Mouse (Mus musculus) MEL (cell line): ENCODE results near the gene Vangl1. TPM values are rescaled to one million over a fixed set of nuclear protein-coding genes. Genes with fewer than 3 reads are reported as not detected.

Experiments
- DNase-seq: peaks from one replicate; pipeline ENCODE4 v3.0.0; 2011; ENCODE audit warnings: low read depth, low spot score
- H3K27ac ChIP-seq: 2 replicates; pipeline ENCODE4 v1.5.1; 2012; ENCODE audit warnings: low read depth, mild to moderate bottlenecking, control low read depth, low read length, moderate library complexity; ENCODE audit not compliant: control insufficient read depth
- H3K27me3 ChIP-seq, 2 experiments: fragments of 150-350 bp in 1 of 2; sonication (generic) in 1 of 2; 2 replicates each; pipeline ENCODE4 v1.6.1; 2012; ENCODE audit warnings: low read length in 2 of 2, mild to moderate bottlenecking in 2 of 2, improper control_type of control experiment in 1 of 2, moderate library complexity in 1 of 2; ENCODE audit not compliant: insufficient read depth in 2 of 2, control insufficient read depth in 1 of 2
- H3K36me3 ChIP-seq, 2 experiments: 2 replicates each; pipeline ENCODE4 v1.6.1; 2012 to 2014; ENCODE audit warnings: low read length in 2 of 2, improper control_type of control experiment in 1 of 2, inconsistent platforms in 1 of 2, mild to moderate bottlenecking in 1 of 2; ENCODE audit not compliant: insufficient read depth in 2 of 2, control insufficient read depth in 1 of 2
- H3K4me1 ChIP-seq, 2 experiments: fragments of 150-350 bp in 1 of 2; sonication (generic) in 1 of 2; 2 replicates each; pipeline ENCODE4 v1.6.1; 2012; ENCODE audit warnings: low read length in 2 of 2, improper control_type of control experiment in 1 of 2, mild to moderate bottlenecking in 1 of 2; ENCODE audit not compliant: insufficient read depth in 2 of 2, control insufficient read depth in 1 of 2
- H3K4me3 ChIP-seq, 2 experiments: fragments of 150-350 bp in 1 of 2; sonication (generic) in 1 of 2; 2 replicates each; pipeline ENCODE4 v1.5.1; 2012; ENCODE audit warnings: low read depth in 2 of 2, low read length in 2 of 2, mild to moderate bottlenecking in 2 of 2, moderate library complexity in 2 of 2, control low read depth in 1 of 2, improper control_type of control experiment in 1 of 2; ENCODE audit not compliant: control insufficient read depth in 1 of 2, insufficient read depth in 1 of 2
- H3K79me2 ChIP-seq: 2 replicates; pipeline ENCODE4 v1.6.1; 2012; ENCODE audit warnings: mild to moderate bottlenecking, low read length, moderate library complexity; ENCODE audit not compliant: control insufficient read depth, poor library complexity, insufficient read depth
- H3K9ac ChIP-seq: 2 replicates; pipeline ENCODE4 v1.6.1; 2012; ENCODE audit warnings: low read depth, mild to moderate bottlenecking, control low read depth, low read length, moderate library complexity; ENCODE audit not compliant: control insufficient read depth, poor library complexity, severe bottlenecking
- H3K9me3 ChIP-seq: fragments of 150-350 bp; sonication (generic); replicated peaks from 2 replicates; pipeline ENCODE4 v1.6.1; 2012; ENCODE audit warnings: mild to moderate bottlenecking, low read length, improper control_type of control experiment, moderate library complexity; ENCODE audit not compliant: insufficient read depth
- CHD1 ChIP-seq: IDR thresholded peaks from 2 replicates; pipeline ENCODE4 v1.6.1; 2012; ENCODE audit warnings: low read depth, mild to moderate bottlenecking, inconsistent platforms, low read length, improper control_type of control experiment
- CHD2 ChIP-seq: IDR thresholded peaks from 2 replicates; pipeline ENCODE4 v1.6.1; 2011; ENCODE audit warnings: low read length, improper control_type of control experiment
- E2F4 ChIP-seq: IDR thresholded peaks from 2 replicates; pipeline ENCODE4 v1.6.1; 2011; ENCODE audit warnings: low read depth, low read length, improper control_type of control experiment, borderline replicate concordance
- HCFC1 ChIP-seq: IDR thresholded peaks from 2 replicates; pipeline ENCODE4 v1.6.1; 2012; ENCODE audit warnings: low read depth, mild to moderate bottlenecking, inconsistent platforms, low read length, improper control_type of control experiment, moderate library complexity
- MAZ ChIP-seq: IDR thresholded peaks from 2 replicates; pipeline ENCODE4 v1.6.1; 2012; ENCODE audit warnings: low read depth, mild to moderate bottlenecking, inconsistent platforms, low read length, improper control_type of control experiment
- MEF2A ChIP-seq: IDR thresholded peaks from 2 replicates; pipeline ENCODE4 v1.6.1; 2014; ENCODE audit warnings: low read depth, mild to moderate bottlenecking, inconsistent platforms, low read length, improper control_type of control experiment; ENCODE audit not compliant: poor library complexity, insufficient replicate concordance, severe bottlenecking; ENCODE audit errors: extremely low read depth
- MXI1 ChIP-seq: IDR thresholded peaks from 2 replicates; pipeline ENCODE4 v1.6.1; 2011; ENCODE audit warnings: mild to moderate bottlenecking, low read depth, low read length, improper control_type of control experiment
- MYB ChIP-seq: IDR thresholded peaks from 2 replicates; pipeline ENCODE4 v1.6.1; 2011; ENCODE audit warnings: mild to moderate bottlenecking, low read depth, low read length, improper control_type of control experiment
- MYC ChIP-seq: IDR thresholded peaks from 2 replicates; pipeline ENCODE4 v1.6.1; 2011; ENCODE audit warnings: low read depth, mild to moderate bottlenecking, low read length, improper control_type of control experiment, moderate library complexity
- NELFE ChIP-seq: IDR thresholded peaks from 2 replicates; pipeline ENCODE4 v1.6.1; 2011; ENCODE audit warnings: low read depth, low read length, improper control_type of control experiment
- NRF1 ChIP-seq: IDR thresholded peaks from 2 replicates; pipeline ENCODE4 v1.6.1; 2014; ENCODE audit warnings: low read depth, mild to moderate bottlenecking, inconsistent platforms, low read length, improper control_type of control experiment, moderate library complexity; ENCODE audit not compliant: poor library complexity, insufficient read depth, severe bottlenecking
- POLR2A ChIP-seq, 2 experiments: IDR thresholded peaks; 2 replicates each; pipeline ENCODE4 v1.6.1; 2011 to 2012; ENCODE audit warnings: low read length in 2 of 2, mild to moderate bottlenecking in 2 of 2, control low read depth in 1 of 2, improper control_type of control experiment in 1 of 2, low read depth in 1 of 2, moderate library complexity in 1 of 2; ENCODE audit not compliant: control insufficient read depth in 1 of 2, insufficient read depth in 1 of 2, poor library complexity in 1 of 2
- POLR2AphosphoS2 ChIP-seq: IDR thresholded peaks from 2 replicates; pipeline ENCODE4 v1.6.1; 2011; ENCODE audit warnings: low read length, improper control_type of control experiment
- POLR2AphosphoS5 ChIP-seq: IDR thresholded peaks from 2 replicates; pipeline ENCODE4 v1.6.1; 2012; ENCODE audit warnings: low read depth, borderline replicate concordance, mild to moderate bottlenecking, inconsistent platforms, low read length, moderate library complexity, mixed read lengths
- RAD21 ChIP-seq: IDR thresholded peaks from 2 replicates; pipeline ENCODE4 v1.6.1; 2011; ENCODE audit warnings: mild to moderate bottlenecking, low read depth, low read length, improper control_type of control experiment
- RCOR1 ChIP-seq: IDR thresholded peaks from 2 replicates; pipeline ENCODE4 v1.6.1; 2012; ENCODE audit warnings: low read depth, mild to moderate bottlenecking, inconsistent platforms, low read length, improper control_type of control experiment
- TBP ChIP-seq: IDR thresholded peaks from 2 replicates; pipeline ENCODE4 v1.8.0; 2011; ENCODE audit warnings: low read depth, low read length, improper control_type of control experiment
- TCF12 ChIP-seq: IDR thresholded peaks from 2 replicates; pipeline ENCODE4 v1.6.1; 2014; ENCODE audit warnings: low read depth, mild to moderate bottlenecking, inconsistent platforms, low read length, improper control_type of control experiment, moderate library complexity
- UBTF ChIP-seq: IDR thresholded peaks from 2 replicates; pipeline ENCODE4 v1.6.1; 2012; ENCODE audit warnings: low read depth, mild to moderate bottlenecking, inconsistent platforms, low read length, improper control_type of control experiment, moderate library complexity, borderline replicate concordance; ENCODE audit not compliant: insufficient read depth
- USF1 ChIP-seq: IDR thresholded peaks from 2 replicates; pipeline ENCODE4 v1.6.1; 2014; ENCODE audit warnings: low read depth, mild to moderate bottlenecking, inconsistent platforms, low read length, improper control_type of control experiment, moderate library complexity
- USF2 ChIP-seq, 2 experiments: IDR thresholded peaks; 2 replicates each; pipeline ENCODE4 v1.6.1; 2011 to 2012; ENCODE audit warnings: improper control_type of control experiment in 2 of 2, low read length in 2 of 2, borderline replicate concordance in 1 of 2, inconsistent platforms in 1 of 2, low read depth in 1 of 2, mild to moderate bottlenecking in 1 of 2; ENCODE audit not compliant: insufficient read depth in 1 of 2
- polyA plus RNA-seq, 2 experiments: library from polyadenylated mRNA; stranded (reverse) in 1 of 2; unstranded in 1 of 2; fragments of >175 nt in 1 of 2; fragments of >200 nt in 1 of 2; gene quantifications; 2 replicates each; pipeline versions ENCODE4 v1.2.1 to v1.2.4; 2012; ENCODE audit warnings: low replicate concordance in 2 of 2, low read depth in 1 of 2; ENCODE audit not compliant: insufficient read length in 2 of 2, insufficient read depth in 1 of 2, missing spikeins in 1 of 2
- total RNA-seq: library from RNA; depleted of rRNA; stranded (reverse); fragments of 300-350 nt; gene quantifications from 2 replicates; pipeline ENCODE4 v1.2.3, GENCODE M21; 2012

Gene Vangl1
- total and polyA plus RNA-seq, 3 experiments: 6.5 to 15.1 TPM; not detected in 1

- Histone ChIP-seq H3K9ac (no peak overlapping the region), H3K4me1 (no peaks in the 10 kb centered on the region), H3K27me3 (no peaks in the 10 kb centered on the region), H3K36me3 (no peaks in the 10 kb centered on the region), H3K4me3 (no peak overlapping the region), H3K27ac (no peak overlapping the region), H3K79me2 (no peaks in the 10 kb centered on the region), H3K9me3 (no peaks in the 10 kb centered on the region)
- DNase-seq: no peak
- no peak for TF ChIP-seq TBP
- TF ChIP-seq MYC: no peak
- TF ChIP-seq POLR2AphosphoS2: no peak
- no peak for TF ChIP-seq RCOR1
- no peak for TF ChIP-seq POLR2AphosphoS5
- TF ChIP-seq E2F4: no peak
- TF ChIP-seq MYB: no peak
- no peak for TF ChIP-seq CHD1
- no peak for TF ChIP-seq NRF1
- no peak for TF ChIP-seq MAZ
- no peak for TF ChIP-seq USF2 (IDR thresholded peaks at IDR 0.05; ENCODE audit: borderline replicate concordance in 1 of 2, insufficient read depth in 1 of 2, low read depth in 1 of 2, low read length in 2 of 2)
- TF ChIP-seq NELFE: no peak
- no peak for TF ChIP-seq MXI1
- no peak for TF ChIP-seq UBTF
- TF ChIP-seq CHD2: no peak
- TF ChIP-seq POLR2A (IDR thresholded peaks at IDR 0.05; ENCODE audit: control insufficient read depth in 1 of 2, insufficient read depth in 1 of 2, low read depth in 1 of 2, low read length in 2 of 2, poor library complexity in 1 of 2): no peak
- no peak for TF ChIP-seq HCFC1
- TF ChIP-seq TCF12: no peak
Observed at GRCm38 (mm10) chr3:102184721-102185120, 19.8 kb downstream of the Vangl1 start.

GRCm38 (mm10) chr3:102182601-102183000, 21.9 kb downstream of the Vangl1 start:
- no peak for DNase-seq
- TF ChIP-seq MEF2A: no peak
- TF ChIP-seq USF1: no peak
- no peak for TF ChIP-seq RAD21
- no peak for TF ChIP-seq TBP
- TF ChIP-seq MAZ: no peak
- no peaks in the 10 kb centered on the region for H3K27me3 ChIP-seq
- H3K36me3 ChIP-seq: no peaks in the 10 kb centered on the region
- no peak overlapping the region for H3K27ac ChIP-seq
- no peaks in the 10 kb centered on the region for H3K9me3 ChIP-seq
- H3K79me2 ChIP-seq: no peaks in the 10 kb centered on the region
- H3K9ac ChIP-seq: no peak overlapping the region
- H3K4me3 ChIP-seq: no peak overlapping the region
- H3K4me1 ChIP-seq: no peaks in the 10 kb centered on the region
